Mouse (Mus musculus) forebrain, postnatal 0 days (tissue): Measurements from ENCODE around the gene Exoc3l4. TPM values are rescaled to one million over a fixed set of nuclear protein-coding genes. Genes with fewer than 3 reads are reported as not detected.

Source experiments
- ATAC-seq: fragments of 200-750 bp; cut with Nextera tagmentation; 2 replicates; pipeline ENCODE4 v1.8.0; 2017; ENCODE audit warnings: mild to moderate bottlenecking, moderate library complexity
- DNase-seq: peaks from one replicate; pipeline ENCODE4 v3.0.0-alpha.2; 2015
- H3K27ac ChIP-seq: fragments of 300-500 bp; sonication (generic); 2 replicates; pipeline ENCODE4 v1.5.1; 2014; ENCODE audit warnings: low read depth, mild to moderate bottlenecking, antibody characterized with exemption, low read length, moderate library complexity, mixed read lengths
- H3K27me3 ChIP-seq: fragments of 300-500 bp; sonication (generic); 2 replicates; pipeline ENCODE4 v1.6.1; 2014; ENCODE audit warnings: mild to moderate bottlenecking, low read length, mixed read lengths; ENCODE audit not compliant: insufficient read depth
- H3K36me3 ChIP-seq: fragments of 300-500 bp; sonication (generic); 2 replicates; pipeline ENCODE4 v1.6.1; 2014; ENCODE audit warnings: mild to moderate bottlenecking, moderate library complexity; ENCODE audit not compliant: insufficient read depth
- H3K4me1 ChIP-seq: fragments of 300-500 bp; sonication (generic); 2 replicates; pipeline ENCODE4 v1.6.1; 2014; ENCODE audit warnings: antibody characterized with exemption; ENCODE audit not compliant: insufficient read depth
- H3K4me2 ChIP-seq: fragments of 300-500 bp; sonication (generic); 2 replicates; pipeline ENCODE4 v1.6.1; 2014; ENCODE audit warnings: low read depth, mild to moderate bottlenecking, moderate library complexity
- H3K4me3 ChIP-seq: fragments of 300-500 bp; sonication (generic); 2 replicates; pipeline ENCODE4 v1.5.1; 2014; ENCODE audit warnings: low read depth, low read length, mixed read lengths
- H3K9ac ChIP-seq: fragments of 300-500 bp; sonication (generic); 2 replicates; pipeline ENCODE4 v1.6.1; 2014; ENCODE audit warnings: mild to moderate bottlenecking
- H3K9me3 ChIP-seq: fragments of 300-500 bp; sonication (generic); 2 replicates; pipeline ENCODE4 v1.6.1; 2016; ENCODE audit warnings: low read length
- CTCF ChIP-seq: sonication (generic); IDR thresholded peaks from 2 replicates; pipeline ENCODE4 v1.5.1; 2016; ENCODE audit warnings: antibody characterized with exemption, control low read depth, low read depth
- WGBS: fragments of 180-500 bp; shearing (Covaris S2); extraction: QIAGEN DNeasy Blood & Tissue Kit; methylation state at CpG from one replicate; pipeline ENCODE4 v1.1.7; 2014; 5-methylcytosine and 5-hydroxymethylcytosine counted together
- polyA plus RNA-seq: library from polyadenylated mRNA; unstranded; fragments of >200 nt; fragmentation: Nextera tagmentation; extraction: Ambion mirVana; gene quantifications from 2 replicates; pipeline ENCODE4 v1.2.1, GENCODE M21; 2015
- total RNA-seq: library from RNA; depleted of rRNA; stranded (reverse); fragments of >200 nt; gene quantifications from 2 replicates; pipeline ENCODE4 v1.2.3, GENCODE M21; 2014

Exoc3l4 gene
- total and polyA plus RNA-seq, 2 experiments from 2014 or later = 2.0 to 2.1 TPM

- DNase-seq (peak; percentile 57), ATAC-seq (peak; percentile 64)
- Histone ChIP-seq H3K9me3 (no peaks in the 10 kb centered on the region), H3K36me3 (no peaks in the 10 kb centered on the region), H3K4me3 (no peak overlapping the region), H3K4me1 (no peaks in the 10 kb centered on the region), H3K27ac (no peak overlapping the region), H3K4me2 (no peak overlapping the region), H3K27me3 (peaks cover 6% of the 10 kb centered on the region; the same call in 1 of the 2 replicates), H3K9ac (no peak overlapping the region)
- TF ChIP-seq CTCF = no peak
- WGBS = 6% methylated on average over 5 of the region's 5 CpGs
Observed at GRCm38 (mm10) chr12:111409583-111409982, 7.2 kb upstream of the Exoc3l4 start.

- H3K4me2 ChIP-seq = no peak overlapping the region
- no peak overlapping the region for H3K27ac ChIP-seq
- no peak for DNase-seq
- ATAC-seq = no peak
- no peaks in the 10 kb centered on the region for H3K4me1 ChIP-seq
- H3K9ac ChIP-seq = no peak overlapping the region
- no peak for TF ChIP-seq CTCF
- peaks cover 2% of the 10 kb centered on the region; the same call in 1 of the 2 replicates for H3K27me3 ChIP-seq
- WGBS = 69% methylated on average over 8 of the region's 8 CpGs
- no peaks in the 10 kb centered on the region for H3K36me3 ChIP-seq
- no peaks in the 10 kb centered on the region for H3K9me3 ChIP-seq
- no peak overlapping the region for H3K4me3 ChIP-seq
Observed at GRCm38 (mm10) chr12:111411631-111412355, 5.0 kb upstream of the Exoc3l4 start.

DNA sequence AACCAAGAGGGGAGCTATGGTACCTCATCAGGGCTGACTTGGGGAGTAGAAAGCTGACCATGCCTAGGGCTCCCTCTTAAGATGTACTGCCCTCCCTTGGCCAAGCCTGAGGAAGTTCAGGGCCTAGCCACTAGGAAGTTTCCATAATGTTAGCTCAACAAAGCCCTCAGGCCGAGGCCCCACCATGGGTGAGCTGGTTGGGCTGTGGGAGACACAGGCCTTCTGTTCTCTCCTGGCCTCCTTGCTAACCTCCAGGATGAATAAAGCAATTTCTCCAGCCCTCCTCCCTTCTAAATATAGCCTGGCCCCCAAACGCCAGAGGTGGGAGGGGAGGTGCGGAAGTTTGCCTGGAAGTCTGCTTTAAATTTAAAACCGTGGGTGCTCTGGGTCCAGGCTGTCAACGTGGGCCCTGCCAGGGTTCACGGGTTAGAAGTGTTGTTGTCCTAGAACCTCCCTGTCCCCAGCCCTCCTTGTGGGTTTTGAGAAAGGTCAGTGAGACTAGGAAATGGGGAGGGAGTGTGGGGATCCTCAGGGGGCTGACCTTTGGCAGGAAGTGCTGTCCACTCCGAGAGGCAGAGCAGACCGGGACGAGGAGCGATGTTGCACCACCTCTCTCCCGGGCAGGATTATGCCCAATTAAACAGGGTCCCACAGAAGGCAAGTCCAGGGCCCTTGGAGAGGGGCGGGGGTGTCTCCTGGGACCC, 4.1 kb upstream of the Exoc3l4 start:
- DNase-seq = no peak
- no peak overlapping the region for H3K27ac ChIP-seq
- peak overlapping the region; percentile 48 for H3K4me2 ChIP-seq
- H3K9me3 ChIP-seq = no peaks in the 10 kb centered on the region
- WGBS = 22% methylated on average over 12 of the region's 12 CpGs
- H3K9ac ChIP-seq = peak overlapping the region; percentile 26; the same call in 1 of the 2 replicates
- H3K4me1 ChIP-seq = no peaks in the 10 kb centered on the region
- peak overlapping the region; percentile 29 for H3K4me3 ChIP-seq
- TF ChIP-seq CTCF = no peak; the same call in 1 of the 2 replicates
- no peaks in the 10 kb centered on the region for H3K36me3 ChIP-seq
- peak; percentile 39 for ATAC-seq
- no peaks in the 10 kb centered on the region for H3K27me3 ChIP-seq

DNA sequence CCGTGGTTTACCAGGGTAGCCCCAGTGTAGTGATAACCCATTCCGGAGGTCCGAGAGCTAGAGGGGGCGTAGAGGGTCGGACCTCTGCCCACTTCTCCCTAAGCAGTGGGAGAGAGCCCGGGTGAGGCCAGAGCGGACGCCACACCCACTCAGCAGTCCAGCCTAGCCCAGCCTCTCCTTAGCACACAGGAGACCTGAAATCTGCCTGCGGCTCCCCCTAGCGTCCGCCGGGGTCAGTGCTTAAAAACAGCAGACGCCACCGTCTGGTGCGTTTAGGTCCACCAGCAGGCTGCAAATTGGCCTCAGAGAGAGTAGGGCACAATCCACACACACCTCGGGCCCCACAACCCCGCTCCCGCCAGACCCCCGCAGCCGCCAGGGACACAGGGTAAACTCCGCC, 3.5 kb upstream of the Exoc3l4 start:
- 2% methylated on average over 21 of the region's 21 CpGs for WGBS
- H3K27ac ChIP-seq = no peak overlapping the region
- H3K36me3 ChIP-seq = no peaks in the 10 kb centered on the region
- peak; percentile 99 for TF ChIP-seq CTCF
- ATAC-seq (peak; percentile 92), DNase-seq (peak; percentile 90)
- peak overlapping the region; percentile 29 for H3K4me3 ChIP-seq
- no peaks in the 10 kb centered on the region for H3K9me3 ChIP-seq
- H3K4me2 ChIP-seq = peak overlapping the region; percentile 48
- no peaks in the 10 kb centered on the region for H3K27me3 ChIP-seq
- H3K9ac ChIP-seq = peak overlapping the region; percentile 26; the same call in 1 of the 2 replicates
- H3K4me1 ChIP-seq = no peaks in the 10 kb centered on the region

- H3K9me3 ChIP-seq = no peaks in the 10 kb centered on the region
- WGBS = 85% methylated on average over 5 of the region's 5 CpGs
- DNase-seq (no peak), ATAC-seq (no peak)
- H3K4me1 ChIP-seq = no peaks in the 10 kb centered on the region
- H3K27ac ChIP-seq = no peak overlapping the region
- H3K36me3 ChIP-seq = no peaks in the 10 kb centered on the region
- H3K9ac ChIP-seq = no peak overlapping the region
- no peak for TF ChIP-seq CTCF
- no peak overlapping the region for H3K4me3 ChIP-seq
- peaks cover 33% of the 10 kb centered on the region for H3K27me3 ChIP-seq
- H3K4me2 ChIP-seq = no peak overlapping the region
Observed at GRCm38 (mm10) chr12:111419918-111420317, 3.1 kb downstream of the Exoc3l4 start.

DNA sequence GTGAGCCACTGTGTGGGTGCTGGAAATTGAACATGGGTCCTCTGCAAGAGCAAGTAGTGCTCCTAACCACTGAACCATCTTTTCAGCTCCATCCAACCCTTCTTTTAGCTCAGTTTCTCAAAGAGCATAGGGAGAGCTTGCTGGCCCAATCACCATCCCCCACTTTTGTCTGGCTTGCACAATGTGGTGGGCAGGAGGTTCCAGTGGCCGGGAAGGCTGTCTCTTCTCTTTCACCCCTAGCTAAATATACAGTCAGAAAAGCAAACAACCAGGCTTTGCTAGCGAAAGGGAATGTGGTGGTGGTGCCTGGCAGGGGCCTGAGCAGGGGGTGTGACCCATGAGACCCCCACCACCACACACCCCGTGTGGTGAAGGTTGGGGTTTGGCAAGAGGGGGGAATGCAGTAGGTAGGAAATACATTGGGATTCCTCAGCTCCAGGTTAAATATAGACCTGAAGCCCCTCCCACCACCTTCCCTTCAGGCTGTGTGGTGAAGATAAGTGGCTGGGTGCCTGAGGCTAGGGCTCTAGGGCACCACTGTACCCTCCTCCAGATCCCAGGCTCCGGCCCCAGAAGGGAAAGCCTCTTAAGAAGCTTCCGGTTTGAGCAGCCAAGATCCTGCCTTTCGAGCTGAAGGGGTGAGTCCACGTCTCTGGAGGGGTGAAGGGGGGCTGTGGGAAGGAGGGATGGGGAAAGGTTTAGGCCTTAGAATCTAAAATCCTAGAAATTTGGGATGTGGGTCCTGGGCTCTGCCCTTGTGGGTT, 4.3 kb downstream of the Exoc3l4 start:
- Histone ChIP-seq H3K9me3 (no peaks in the 10 kb centered on the region), H3K4me1 (no peaks in the 10 kb centered on the region), H3K27me3 (peaks cover 43% of the 10 kb centered on the region), H3K27ac (no peak overlapping the region), H3K4me2 (no peak overlapping the region), H3K36me3 (no peaks in the 10 kb centered on the region), H3K4me3 (no peak overlapping the region), H3K9ac (no peak overlapping the region)
- TF ChIP-seq CTCF = no peak
- 49% methylated on average over 7 of the region's 7 CpGs for WGBS
- ATAC-seq = no peak
- DNase-seq = no peak
